Mouse (Mus musculus) spleen, adult 18-20 months (tissue): ENCODE measurements around the gene Rorc.

ENCODE experiments used
- DNase-seq, 2 experiments: peaks; one replicate each; pipeline ENCODE4 v3.0.0; 2022; ENCODE audit warnings: mixed read lengths in 2 of 2

The Rorc gene

DNA sequence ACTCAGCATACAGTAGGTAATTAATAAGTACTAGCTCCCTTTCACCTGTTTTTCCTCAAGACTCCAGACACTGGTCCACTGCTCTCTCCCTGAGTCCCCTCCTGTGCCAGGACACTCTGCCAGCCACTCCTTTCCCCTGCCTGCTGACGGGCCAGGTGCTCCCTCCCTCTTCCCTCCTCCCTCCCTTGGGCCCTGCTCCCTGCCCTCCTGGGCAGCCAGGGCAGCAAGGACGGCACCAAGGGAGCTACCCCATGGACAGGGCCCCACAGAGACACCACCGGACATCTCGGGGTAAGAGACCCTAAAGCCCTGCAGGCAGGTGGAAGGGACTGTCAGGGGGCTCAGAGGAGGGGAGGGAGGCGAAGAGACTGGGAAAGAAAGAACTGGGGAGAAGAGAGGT, at the start of gene Rorc:
TSS of gene Rorc (plus strand) at position 154 of the 400 bp plus-strand sequence.
- no peak for DNase-seq

DNA sequence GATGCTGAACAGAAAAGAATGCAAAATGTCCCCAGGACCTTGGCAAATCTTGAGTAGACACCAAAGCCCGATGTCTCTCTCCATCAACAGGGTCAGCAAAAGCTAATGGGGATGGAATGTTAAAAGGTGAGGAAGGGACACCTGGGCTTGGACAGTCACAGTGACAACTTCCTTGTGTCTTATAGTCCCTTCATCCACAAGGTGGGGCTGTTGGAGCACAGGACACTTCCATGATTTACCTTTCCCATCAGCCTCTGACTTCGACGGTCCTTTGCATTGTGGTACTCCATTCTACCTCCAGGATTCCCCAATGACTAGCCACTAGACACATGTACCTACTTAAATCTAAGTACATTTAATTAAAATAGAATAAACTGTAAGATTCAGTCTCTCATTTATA, 43.9 kb upstream of the Rorc start:
- no peak for DNase-seq

DNA sequence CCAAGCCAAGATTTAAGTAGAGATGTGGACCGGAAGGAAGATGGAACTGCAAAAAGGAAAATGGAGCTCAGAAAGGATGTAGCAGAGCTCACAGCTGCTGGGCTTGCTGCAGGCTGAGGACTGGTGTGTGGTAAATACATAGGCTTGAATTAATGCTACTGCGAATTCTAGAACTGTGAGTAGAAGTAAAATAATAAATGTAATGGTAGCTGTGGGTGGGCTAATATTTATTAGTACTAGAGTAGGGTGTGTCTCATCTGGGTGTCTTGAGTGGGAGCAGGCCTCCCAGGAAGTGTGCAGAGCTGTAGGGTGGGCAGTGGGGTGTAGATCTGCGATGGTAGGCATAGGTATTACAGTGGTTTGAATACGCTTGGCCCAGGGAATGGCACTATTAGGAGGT, 38.2 kb upstream of the Rorc start:
- no peak for DNase-seq

DNA sequence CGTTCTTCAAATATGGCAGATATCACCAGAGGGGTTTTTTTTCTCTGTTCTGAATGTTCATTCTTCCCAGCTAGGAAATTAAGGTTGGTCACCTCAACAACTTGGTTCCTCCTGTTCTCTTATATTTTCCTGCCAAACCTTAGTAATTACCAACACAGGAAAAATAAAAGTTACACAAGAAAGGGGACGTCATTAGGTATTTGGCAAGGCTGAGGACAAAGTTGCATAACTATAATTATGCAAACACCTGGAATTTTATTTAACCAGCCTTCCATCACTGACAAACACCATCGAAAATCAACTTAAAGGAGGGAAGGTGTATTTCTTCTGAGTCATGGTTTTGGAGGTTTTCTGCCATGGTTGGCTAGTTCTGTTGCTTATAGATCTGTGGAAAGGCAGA, 34.1 kb upstream of the Rorc start:
- DNase-seq: no peak

DNA sequence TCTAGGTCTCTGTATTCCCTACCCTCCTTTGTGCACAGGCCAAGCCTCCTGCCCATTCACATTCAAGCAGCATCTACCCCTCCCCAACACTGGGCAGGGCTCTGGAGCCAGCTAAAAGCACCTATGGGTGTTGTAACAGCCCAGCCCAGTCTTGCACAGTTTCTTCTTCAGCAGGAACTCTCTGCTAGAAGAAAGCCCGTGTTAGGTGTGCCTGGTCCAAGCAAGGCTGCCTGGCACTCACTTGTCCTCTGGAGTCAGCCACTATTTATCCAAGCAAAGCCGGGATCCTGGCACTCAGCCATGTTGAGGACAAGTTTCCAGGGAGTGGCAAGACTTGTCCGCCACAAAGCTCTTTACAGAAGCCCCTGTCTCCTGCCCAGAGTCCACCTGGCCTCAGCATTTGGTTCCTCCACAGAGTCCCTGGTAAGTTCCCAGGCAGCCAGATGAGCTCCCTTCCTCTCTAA, 30.6 kb upstream of the Rorc start, which contains the start of gene Them5:
TSS of gene Them5 (plus strand) at position 141 of the 464 bp plus-strand sequence.
- no peak for DNase-seq

DNA sequence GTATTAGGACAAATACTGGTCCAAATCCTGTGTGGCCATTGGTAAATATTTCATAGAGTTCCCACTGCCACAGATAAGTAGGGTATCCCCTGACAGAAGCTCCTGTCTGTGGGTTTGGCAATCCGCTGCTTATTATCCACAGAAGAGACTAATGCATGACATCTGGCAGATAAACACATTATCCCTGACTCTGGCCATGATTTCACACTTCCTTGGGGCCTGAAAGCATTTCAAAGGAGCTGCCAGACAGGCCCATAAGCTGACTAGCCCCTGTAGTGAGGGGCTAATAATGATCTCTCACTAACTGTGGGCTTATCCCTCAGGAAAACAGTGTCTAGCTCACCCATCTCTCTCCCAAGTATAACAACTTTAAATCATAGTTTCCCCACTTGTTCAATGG, 30.0 kb upstream of the Rorc start:
- no peak for DNase-seq

DNA sequence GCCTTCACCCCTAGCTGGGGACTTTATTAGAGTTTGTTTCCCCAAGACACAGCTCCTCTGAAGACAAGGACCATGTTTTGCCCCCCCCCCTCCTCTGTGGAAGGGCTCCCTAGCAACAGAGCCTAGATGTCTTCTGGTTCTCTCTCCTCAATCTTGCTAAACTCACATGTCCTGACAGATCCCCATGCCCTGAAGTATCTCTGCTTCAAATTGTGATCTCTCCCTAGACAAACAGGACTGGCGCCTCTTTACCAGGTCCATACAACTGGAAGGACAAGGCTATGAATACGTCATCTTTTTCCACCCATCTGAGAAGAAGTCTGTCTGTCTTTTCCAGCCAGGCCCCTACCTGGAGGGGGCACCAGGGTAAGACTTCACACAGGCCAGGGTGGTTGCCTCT, 28.4 kb upstream of the Rorc start:
- DNase-seq: no peak

DNA sequence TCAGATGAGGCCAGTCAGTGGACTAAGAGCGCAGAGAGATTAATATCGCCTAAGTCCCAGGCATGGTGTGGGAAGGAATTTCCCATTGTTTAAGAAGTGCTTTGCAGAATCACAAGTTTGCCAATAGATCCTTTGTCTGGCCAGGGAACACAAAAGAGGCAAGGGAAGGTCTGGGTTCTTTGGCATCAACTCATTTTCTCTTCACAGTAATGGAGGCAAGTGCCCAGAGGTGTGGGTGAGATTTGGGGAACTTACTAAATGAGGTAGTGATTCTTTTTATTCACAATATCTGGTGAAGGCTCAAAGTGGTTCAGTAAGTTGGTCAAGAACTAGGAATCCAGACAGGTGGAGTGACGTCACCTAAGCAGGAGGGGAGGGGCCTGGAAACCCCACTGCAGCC, 27.7 kb upstream of the Rorc start:
- DNase-seq: no peak

DNA sequence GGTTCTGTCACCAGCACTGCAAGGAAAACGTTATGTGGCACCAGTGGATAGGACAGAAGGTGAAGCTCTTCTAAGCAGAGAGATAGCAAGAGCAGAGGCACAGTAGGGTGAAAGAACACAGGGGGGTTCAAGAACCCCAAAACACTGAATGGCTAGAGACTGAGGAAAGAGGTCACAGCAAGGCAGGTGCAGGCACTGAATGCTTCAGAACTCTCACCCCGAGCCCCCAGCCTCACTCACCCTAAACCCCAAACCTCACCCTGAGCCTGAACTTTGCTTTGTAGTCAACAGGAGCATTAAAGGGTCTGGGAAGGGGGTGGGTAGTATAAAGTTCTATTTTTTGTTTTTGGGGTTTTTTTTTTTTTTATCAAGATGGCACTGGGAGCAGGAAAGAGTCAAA, 24.4 kb upstream of the Rorc start:
- no peak for DNase-seq

DNA sequence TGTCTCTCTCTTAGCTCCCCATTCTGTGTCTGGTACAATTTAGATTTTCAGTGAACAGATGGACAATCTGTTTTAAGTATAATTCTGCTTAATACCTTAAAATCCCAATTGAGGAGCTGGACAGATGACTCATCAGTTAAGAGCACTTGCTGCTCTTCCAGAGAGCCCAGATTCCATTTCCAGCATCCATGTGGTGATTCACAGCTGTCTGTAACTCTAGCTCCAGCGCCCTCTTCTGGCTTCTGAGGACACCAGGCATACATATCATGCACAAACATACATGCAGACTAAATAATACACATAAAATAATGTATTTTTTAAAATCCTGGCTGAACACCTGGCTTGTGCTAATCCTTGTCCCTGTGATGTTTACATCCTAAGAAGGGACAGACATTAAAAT, 11.8 kb upstream of the Rorc start:
- DNase-seq: no peak

DNA sequence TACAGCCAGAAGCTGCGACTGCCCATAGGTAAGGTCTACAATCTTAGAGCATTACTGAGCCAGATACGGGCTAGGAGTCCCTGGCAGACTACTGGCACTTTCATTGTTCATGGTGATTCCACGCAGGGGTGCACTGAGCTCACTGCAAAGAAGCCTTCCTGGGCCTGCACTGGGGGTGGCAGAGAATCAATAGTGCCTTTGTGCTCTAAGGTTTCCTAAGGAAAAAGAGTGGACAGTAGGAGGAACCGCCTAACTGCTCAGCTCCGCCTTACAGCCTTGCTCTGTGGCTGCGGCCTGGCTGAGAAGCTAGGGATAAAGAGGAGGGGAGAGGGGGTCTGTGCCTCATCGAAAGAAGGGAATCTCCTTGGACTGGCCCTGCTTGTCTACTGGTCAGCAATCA, 10.5 kb upstream of the Rorc start, which contains the start of gene C2cd4d:
TSS of gene C2cd4d (plus strand) at position 301 of the 400 bp plus-strand sequence.
- no peak for DNase-seq

DNA sequence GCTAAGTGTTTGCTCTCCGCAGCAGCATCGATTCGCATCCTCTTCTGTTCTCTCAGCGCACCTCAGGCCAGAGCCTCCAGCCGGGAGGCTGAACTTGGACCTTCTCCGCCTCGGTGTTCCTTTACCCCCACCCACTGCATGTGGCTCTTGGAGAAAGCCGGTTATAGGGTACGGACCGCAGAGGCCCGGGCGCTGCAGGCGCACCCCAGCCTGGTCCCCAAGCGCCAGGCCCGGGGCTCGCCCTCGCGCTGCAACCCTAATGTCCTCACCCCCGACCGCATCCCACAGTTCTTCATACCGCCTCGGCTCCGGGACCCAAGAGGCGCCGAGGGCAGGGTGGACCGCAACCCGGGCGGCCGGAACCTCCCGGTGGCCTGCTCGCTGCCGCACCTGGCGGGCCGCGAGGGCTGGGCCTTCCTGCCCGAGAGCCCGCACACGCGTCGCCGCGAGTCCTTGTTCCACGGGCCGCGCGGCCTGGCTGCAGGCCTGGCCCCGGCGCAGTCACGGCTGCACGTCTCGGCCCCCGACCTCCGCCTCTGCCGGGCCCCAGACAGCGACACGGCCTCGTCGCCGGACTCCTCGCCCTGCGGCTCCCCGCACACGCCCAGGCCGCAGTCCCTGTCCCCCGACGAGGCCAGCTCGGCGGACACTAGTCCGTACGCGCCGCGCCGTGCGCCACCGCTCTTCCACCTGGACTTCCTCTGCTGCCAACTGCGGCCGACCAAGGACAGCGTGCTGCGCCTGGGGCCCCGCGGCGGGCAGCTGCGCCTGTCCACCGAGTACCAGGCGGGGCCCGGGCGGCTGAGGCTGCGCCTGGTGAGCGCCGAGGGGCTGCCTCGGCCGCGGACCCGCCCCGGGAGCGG, 9.1 kb upstream of the Rorc start:
- no peak for DNase-seq

DNA sequence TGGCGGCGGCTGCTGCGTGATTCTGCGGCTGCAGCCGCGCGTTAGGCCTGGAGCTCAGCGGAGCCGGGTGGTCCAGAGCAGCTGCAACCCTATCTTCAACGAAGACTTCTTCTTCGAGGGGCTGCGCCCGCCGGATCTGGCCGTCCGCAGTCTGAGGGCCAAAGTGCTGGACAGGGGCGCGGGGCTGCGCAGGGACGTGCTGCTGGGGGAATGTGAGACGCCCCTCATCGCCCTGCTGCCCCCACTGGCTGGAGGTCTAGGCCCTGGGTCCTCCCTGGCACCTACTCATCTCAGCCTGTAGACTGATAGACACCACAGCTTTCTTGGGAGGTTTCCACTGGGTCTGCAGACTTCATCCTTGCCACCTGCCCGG, 8.5 kb upstream of the Rorc start:
- DNase-seq: no peak

DNA sequence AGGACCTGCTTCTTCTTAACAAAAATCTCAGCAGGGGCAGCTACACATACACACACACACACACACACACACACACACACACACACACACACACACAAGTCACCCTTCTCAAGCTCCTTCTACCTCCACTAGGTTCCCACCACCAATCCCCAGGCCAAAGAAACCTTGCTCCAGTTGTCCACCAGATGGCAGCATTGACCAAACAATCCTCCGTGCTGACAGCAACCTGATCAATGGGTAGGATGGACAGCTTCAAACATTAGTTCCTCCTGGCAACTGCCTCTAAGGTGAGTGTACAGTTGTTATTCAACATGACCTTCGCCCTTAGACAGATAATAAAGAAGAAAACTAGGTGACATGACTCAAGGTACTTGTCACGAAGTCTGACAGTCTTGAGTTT, 5.8 kb upstream of the Rorc start:
- DNase-seq: peak; percentile 25 to 63

DNA sequence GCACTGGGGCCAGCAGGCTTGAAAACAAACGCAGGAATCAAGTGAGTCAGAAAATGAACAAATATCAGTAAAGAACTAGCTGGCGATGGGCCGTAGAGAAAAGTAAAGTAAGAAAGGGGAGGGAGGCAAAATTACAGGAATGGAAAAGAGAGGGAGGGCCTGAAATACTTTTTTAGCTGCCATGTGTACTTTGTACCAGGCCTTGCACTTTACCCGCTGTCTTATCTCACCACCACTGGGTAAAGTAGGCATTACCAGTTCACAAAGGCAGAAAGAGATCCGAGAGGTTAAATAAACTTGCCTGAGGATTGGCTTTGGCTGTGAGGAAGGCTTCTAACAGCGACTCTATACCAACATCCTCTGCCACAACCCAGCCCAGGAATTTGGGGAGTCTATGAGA, 5.1 kb upstream of the Rorc start:
- DNase-seq: no peak

DNA sequence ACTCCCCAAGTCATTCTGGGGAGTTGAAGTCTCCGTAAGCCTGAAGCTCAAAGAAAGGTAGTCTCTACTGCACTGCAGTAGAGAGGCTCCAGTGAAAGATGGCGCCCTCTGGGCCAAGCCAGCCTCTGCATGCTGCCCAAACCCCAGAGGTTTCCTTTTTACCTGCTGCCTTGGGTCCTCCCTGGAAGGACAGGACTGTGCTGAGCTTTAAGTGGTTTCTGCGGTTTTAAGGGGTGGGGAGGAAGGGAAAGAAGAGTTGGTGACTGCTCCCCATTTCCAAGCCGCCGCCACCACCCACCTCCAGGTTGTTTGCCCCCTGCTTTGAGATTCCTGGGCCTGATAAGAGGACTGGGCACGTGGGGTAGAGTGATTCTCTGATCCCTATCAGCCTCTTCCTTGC, 4.0 kb upstream of the Rorc start:
- no peak for DNase-seq

DNA sequence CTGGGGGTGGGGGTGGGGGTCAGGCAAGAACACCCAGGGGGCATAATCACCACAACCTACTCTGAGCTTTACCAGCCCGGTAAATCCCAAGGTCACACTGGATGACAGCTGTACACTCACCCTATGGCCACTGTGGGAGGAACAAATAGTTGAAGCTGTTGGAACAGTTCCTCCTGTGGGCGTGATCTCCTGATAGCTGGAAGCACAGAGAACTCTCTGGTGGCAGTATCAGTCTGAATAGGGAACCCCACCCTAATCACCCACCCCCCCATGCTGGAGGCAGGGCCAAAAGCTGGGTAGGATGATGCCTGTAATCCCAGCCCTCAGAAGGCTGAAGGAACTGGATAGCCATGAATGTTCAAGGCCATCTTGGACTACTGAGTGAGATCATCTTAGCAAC, 2.9 kb upstream of the Rorc start:
- no peak for DNase-seq

DNA sequence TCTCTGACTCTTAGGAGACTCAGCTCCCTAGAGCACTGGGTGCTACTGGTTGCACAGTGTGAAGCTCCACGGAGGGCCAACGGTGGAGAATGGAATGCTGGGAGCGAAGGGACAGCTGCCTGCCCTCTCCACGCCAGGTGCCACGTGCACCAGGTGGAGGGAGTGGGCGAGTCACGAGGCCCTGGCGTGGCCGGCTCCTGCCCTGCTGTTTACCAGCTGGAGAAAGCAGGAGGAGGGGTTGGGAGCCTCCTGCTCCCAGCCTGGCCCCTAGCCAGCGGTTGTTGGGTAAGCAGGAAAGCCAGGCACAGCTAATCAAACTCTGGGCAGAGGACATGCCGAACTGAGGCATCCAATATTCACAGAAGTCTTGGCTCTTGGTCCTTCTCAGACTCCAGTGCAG, 957 bp upstream of the Rorc start:
- no peak for DNase-seq

DNA sequence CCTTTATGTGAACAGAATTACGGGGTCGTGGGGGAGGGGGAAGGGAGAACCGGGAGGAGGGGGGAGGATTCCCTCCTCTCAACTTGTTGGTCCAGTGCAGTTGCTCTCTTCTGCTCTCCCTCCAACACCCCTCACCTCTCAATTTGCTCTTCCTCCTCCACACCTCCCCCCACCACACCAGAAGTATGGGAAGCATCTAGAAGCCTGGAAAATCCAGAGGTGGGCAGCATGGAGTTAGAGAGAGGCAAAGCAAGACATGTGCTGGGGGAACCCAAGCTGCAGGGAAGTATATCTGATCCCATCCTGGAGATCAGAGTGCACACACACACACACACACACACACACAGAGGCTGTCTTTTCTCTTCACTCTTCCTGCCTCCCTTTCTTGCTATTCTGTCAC, 556 bp upstream of the Rorc start:
- no peak for DNase-seq

DNA sequence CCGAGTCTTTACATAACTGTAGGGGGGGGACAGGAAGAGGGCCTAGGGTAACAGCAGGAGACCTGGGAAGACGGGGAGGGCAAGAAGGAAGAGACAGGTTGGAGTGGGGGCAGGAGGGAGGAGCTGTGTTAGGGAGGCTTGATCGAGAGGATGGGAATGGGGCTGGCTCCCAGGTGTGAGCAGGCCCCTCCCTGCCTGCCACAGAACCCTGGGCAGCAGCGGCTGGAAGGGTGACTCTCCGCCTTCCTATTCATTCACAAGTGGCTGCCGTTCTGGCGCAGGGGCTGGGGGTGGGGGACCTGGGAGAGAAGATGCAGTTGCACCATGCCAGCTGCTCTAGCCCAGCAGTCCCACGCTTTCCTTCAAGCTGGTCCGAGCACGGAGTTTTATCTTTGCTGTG, 496 bp downstream of the Rorc start:
- no peak for DNase-seq

DNA sequence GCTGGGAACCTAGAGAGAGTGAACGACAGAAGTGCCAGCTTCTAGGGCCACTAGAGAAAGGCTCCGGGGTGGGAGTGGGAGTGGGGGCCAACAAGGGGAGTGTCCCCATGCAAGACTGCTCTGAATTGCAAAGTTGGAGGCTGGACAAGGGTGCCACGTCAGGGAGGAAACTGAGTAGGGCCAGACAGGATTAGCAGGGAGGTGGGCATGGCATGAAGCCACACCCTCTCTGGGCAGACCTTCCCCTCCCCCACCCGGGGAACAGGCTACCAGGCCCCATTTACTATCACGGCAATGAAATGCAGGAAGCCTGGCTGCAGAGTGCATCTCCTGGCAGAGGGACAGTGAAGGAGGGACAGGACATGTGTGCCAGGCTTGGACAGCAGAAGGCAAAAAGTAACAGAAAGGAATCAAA, 1.0 kb downstream of the Rorc start:
- DNase-seq: no peak

DNA sequence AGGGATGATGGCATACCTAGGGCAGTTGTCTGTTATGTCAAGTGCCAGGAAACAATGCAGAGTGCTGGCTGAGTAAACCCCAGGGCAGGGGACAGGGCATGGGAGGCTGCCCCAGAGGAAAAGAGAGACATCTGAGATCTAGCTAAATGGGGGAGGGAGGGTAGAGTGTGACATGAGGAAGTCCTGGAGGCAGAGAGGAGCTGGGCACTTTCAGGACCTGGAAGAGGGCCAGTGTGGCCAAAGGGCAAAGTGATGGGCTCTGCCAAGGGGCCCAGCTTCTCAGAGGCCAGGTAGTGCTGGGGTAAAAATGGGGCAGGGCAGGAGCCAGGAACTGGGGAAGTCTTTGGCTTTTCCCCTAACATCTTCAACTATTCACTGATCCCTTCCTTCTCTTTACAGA, 2.0 kb downstream of the Rorc start:
- no peak for DNase-seq

DNA sequence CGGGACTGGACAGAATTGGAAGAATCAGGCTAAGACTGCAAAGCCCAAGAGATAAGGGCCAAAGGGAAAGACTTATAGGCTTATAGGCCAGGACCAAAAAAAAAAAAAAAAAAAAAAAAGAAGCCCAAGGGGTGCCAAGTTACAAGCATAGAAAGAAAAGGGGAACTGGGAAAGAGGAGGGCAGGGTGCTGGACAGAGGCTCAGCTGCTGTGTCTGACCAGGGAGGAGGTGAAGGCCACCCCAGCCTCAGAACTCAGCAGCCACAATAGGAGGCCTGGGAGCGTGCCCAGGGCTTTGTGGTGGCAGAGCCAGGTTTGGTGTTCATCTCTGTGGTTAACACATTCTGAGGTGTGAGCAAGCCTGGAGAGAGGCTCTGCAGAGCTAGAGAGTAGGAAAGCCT, 2.6 kb downstream of the Rorc start:
- DNase-seq: no peak

DNA sequence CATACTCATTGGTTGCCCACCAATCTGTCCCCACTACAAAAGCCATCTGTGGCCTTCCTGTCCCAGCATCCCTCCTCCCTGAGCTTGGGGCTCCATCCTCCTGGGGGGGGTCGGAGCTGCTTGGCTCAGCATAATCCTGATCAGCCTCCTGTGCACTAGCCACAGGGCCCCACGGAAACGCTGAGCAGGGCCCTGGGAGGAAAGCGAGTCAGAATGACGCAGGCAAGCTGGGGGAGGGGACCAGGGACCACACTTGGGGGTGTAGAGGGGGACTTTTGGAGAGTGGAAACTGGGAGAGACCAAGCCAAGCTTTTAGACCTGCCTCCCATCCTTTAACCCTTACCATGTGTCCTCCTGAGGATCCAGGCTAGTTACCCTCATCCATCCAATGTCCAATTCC, 3.3 kb downstream of the Rorc start:
- no peak for DNase-seq
